Mouse (Mus musculus) large intestine, adult 2 months (tissue): ENCODE measurements around the gene Ano8. TPM values are rescaled to one million over a fixed set of nuclear protein-coding genes. Genes with fewer than 3 reads are reported as not detected.
"Not testable (repeated sequence)": the region's sequence is repeated elsewhere in the genome, so short reads cannot be mapped to it uniquely, and the experiment has no call there.

Source experiments
- DNase-seq: peaks from one replicate; pipeline ENCODE4 v3.0.0-alpha.2; 2012; ENCODE audit warnings: low read depth, low spot score
- WGBS: fragments of 180-500 bp; shearing (Covaris S2); methylation state at CpG from one replicate; pipeline ENCODE4 v1.1.7; 2018; 5-methylcytosine and 5-hydroxymethylcytosine counted together
- polyA plus RNA-seq: library from polyadenylated mRNA; depleted of rRNA; stranded (reverse); fragments of >200 nt; gene quantifications from 2 replicates; pipeline ENCODE4 v1.2.3, GENCODE M21; 2012; rRNA removed

Gene Ano8
- polyA plus RNA-seq, 1 experiment: 7.3 TPM

GRCm38 (mm10) chr8:71454668-71455067 lies 31.1 kb downstream of the Ano8 start:
- 65% methylated on average over 8 of the region's 8 CpGs for WGBS
- no peak for DNase-seq

GRCm38 (mm10) chr8:71452669-71453068 lies 33.1 kb downstream of the Ano8 start:
- no peak for DNase-seq

GRCm38 (mm10) chr8:71451777-71452176 lies 34.0 kb downstream of the Ano8 start:
- WGBS: 37% methylated on average over 11 of the region's 11 CpGs
- peak; percentile 48 for DNase-seq

More at GRCm38 (mm10) chr8:71452669-71453068, 33.1 kb downstream of the Ano8 start:
- 87% methylated on average over 2 of the region's 2 CpGs for WGBS

GRCm38 (mm10) chr8:71451337-71451736 lies 34.4 kb downstream of the Ano8 start:
- 79% methylated on average over 4 of the region's 4 CpGs for WGBS
- no peak for DNase-seq

GRCm38 (mm10) chr8:71445096-71445495 lies 40.7 kb downstream of the Ano8 start:
- WGBS: 37% methylated on average over 7 of the region's 7 CpGs
- DNase-seq: no peak

GRCm38 (mm10) chr8:71441404-71441803 lies 44.4 kb downstream of the Ano8 start:
- peak; percentile 50 for DNase-seq
- 2% methylated on average over 7 of the region's 7 CpGs for WGBS

- 54% methylated on average over 3 of the region's 3 CpGs for WGBS
- DNase-seq: no peak
Measured at GRCm38 (mm10) chr8:71437041-71437440, 48.7 kb downstream of the Ano8 start.

- WGBS: 90% methylated on average over 1 of the region's 1 CpGs
- DNase-seq: not testable (repeated sequence)
Measured at GRCm38 (mm10) chr8:71432935-71433334, 52.8 kb downstream of the Ano8 start.

Other genes starting within 250 kb of the Ano8 start
- gene Myo9b, start 213.2 kb downstream of the Ano8 start, polyA plus RNA-seq: 17.4 and 20.1 TPM in 2 replicates
- gene Haus8, start 213.0 kb downstream of the Ano8 start, polyA plus RNA-seq: 6.6 and 8.5 TPM in 2 replicates
- 82.1 and 104 TPM in 2 replicates for gene Use1, start 119.1 kb downstream of the Ano8 start, polyA plus RNA-seq
- 14.4 and 21.2 TPM in 2 replicates for gene Ocel1, start 114.7 kb downstream of the Ano8 start, polyA plus RNA-seq
- gene Nr2f6, start 104.0 kb downstream of the Ano8 start, polyA plus RNA-seq: 118 and 144 TPM in 2 replicates
- 5.9 and 9.0 TPM in 2 replicates for gene Ushbp1, start 90.2 kb downstream of the Ano8 start, polyA plus RNA-seq
- 106 and 114 TPM in 2 replicates for gene Babam1, start 89.1 kb downstream of the Ano8 start, polyA plus RNA-seq
- 17.0 and 24.2 TPM in 2 replicates for gene Ankle1, start 80.0 kb downstream of the Ano8 start, polyA plus RNA-seq
- 16.8 and 18.8 TPM in 2 replicates for gene Abhd8, start 22.3 kb downstream of the Ano8 start, polyA plus RNA-seq
- 94.1 and 124 TPM in 2 replicates for gene Mrpl34, start 21.0 kb downstream of the Ano8 start, polyA plus RNA-seq
- gene Dda1, start 16.8 kb downstream of the Ano8 start, polyA plus RNA-seq: 78.5 and 80.9 TPM in 2 replicates
- 18.5 and 23.7 TPM in 2 replicates for gene Gtpbp3, start 2.1 kb upstream of the Ano8 start, polyA plus RNA-seq
- gene Plvap, start 25.8 kb upstream of the Ano8 start, polyA plus RNA-seq: 122 and 163 TPM in 2 replicates
- gene Ccdc194, start 39.7 kb upstream of the Ano8 start, polyA plus RNA-seq: 0.05 TPM in 1 of 2 replicates, not detected in the other
- 114 and 131 TPM in 2 replicates for gene Bst2, start 51.5 kb upstream of the Ano8 start, polyA plus RNA-seq
- gene Mvb12a, start 57.0 kb upstream of the Ano8 start, polyA plus RNA-seq: 144 and 164 TPM in 2 replicates
- 0.71 and 1.0 TPM in 2 replicates for gene Tmem221, start 72.9 kb upstream of the Ano8 start, polyA plus RNA-seq
- gene Nxnl1, start 80.6 kb upstream of the Ano8 start, polyA plus RNA-seq: not detected in 2 replicates
- gene Slc27a1, start 82.9 kb upstream of the Ano8 start, polyA plus RNA-seq: 19.4 and 25.6 TPM in 2 replicates
- 109 and 111 TPM in 2 replicates for gene Pgls, start 106.2 kb upstream of the Ano8 start, polyA plus RNA-seq
- gene Fam129c, start 111.7 kb upstream of the Ano8 start, polyA plus RNA-seq: 3.3 and 4.1 TPM in 2 replicates
- 45.0 and 68.0 TPM in 2 replicates for gene Colgalt1, start 125.0 kb upstream of the Ano8 start, polyA plus RNA-seq
- gene Unc13a, start 185.8 kb upstream of the Ano8 start, polyA plus RNA-seq: 1.0 and 1.3 TPM in 2 replicates
- gene Jak3, start 190.3 kb upstream of the Ano8 start, polyA plus RNA-seq: 15.0 and 15.3 TPM in 2 replicates
- gene Insl3, start 203.3 kb upstream of the Ano8 start, polyA plus RNA-seq: 12.1 and 17.2 TPM in 2 replicates
- gene B3gnt3, start 215.8 kb upstream of the Ano8 start, polyA plus RNA-seq: 69.3 and 160 TPM in 2 replicates
- gene Fcho1, start 239.8 kb upstream of the Ano8 start, polyA plus RNA-seq: 16.9 and 22.0 TPM in 2 replicates